ENCODE assay signal across 27 mouse cellular contexts in the genomic region with DNA sequence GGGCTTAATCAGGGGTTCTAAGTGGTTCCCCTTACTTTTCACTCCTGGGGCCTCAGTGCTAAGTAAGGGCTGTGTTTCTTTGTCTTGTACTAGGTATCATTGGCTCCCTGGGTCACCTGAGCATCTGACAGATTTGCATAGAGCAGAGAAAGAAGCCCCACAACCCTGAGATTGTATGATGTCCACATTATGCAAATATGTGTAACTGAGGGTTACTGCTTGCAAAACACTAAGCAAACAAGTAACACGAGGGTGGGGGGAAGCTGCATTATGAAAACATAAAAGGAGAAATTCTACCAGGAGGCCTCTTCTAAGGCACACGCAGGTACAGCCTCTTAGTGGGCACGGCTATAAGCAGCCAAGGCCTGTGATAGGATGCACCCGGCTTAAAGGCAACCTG. TPM values are rescaled to one million over a fixed set of nuclear protein-coding genes. Genes with fewer than 3 reads are reported as not detected.
DNase-seq lines count a peak whose midpoint lies in the region; ATAC-seq and TF ChIP-seq lines count a peak whose summit lies in the region.
"Had no signal": no experiment of that assay in that cellular context is flagged by ENCODE, and none has a peak within 500 bp of the region (broad histone marks: within the 10 kb centered on the region; RNA-seq: fewer than 3 reads in every experiment).

No protein-coding gene starts in this region.

- ATAC-seq in midbrain, postnatal 0 days (ENCODE audit: low FRiP score) = no peak
- ATAC-seq in megakaryocyte, adult 5-6 weeks (ENCODE audit: poor library complexity, severe bottlenecking) = peak; percentile 41
- no peak for ATAC-seq in hindbrain, postnatal 0 days
- ATAC-seq in forebrain, embryonic 12.5 days (ENCODE audit: low FRiP score) = no peak
- ATAC-seq: intestine, postnatal 0 days; Patski had no signal

- no peak for TF ChIP-seq CTCF in midbrain, postnatal 0 days (IDR thresholded peaks at IDR 0.05)
- TF ChIP-seq CTCF in hindbrain, postnatal 0 days (IDR thresholded peaks at IDR 0.05; ENCODE audit: low read depth) = no peak

- H3K36me3 ChIP-seq in midbrain, embryonic 10.5 days = peaks cover 21% of the 10 kb centered on the region; the same call in 1 of the 2 replicates
- H3K36me3 ChIP-seq in midbrain, postnatal 0 days (ENCODE audit: insufficient read depth, low read length) = no peaks in the 10 kb centered on the region
- H3K36me3 ChIP-seq in hindbrain, postnatal 0 days (ENCODE audit: insufficient read depth, low read length) = no peaks in the 10 kb centered on the region
- H3K36me3 ChIP-seq in forebrain, embryonic 12.5 days (replicated peaks) = 0 out of 2 replicates have a peak, but pooled peaks cover 7% of the 10 kb centered on the region

- H3K9me3 ChIP-seq in midbrain, embryonic 10.5 days (replicated peaks) = no peaks in the 10 kb centered on the region
- no peaks in the 10 kb centered on the region for H3K9me3 ChIP-seq in midbrain, postnatal 0 days (ENCODE audit: low read length)
- no peaks in the 10 kb centered on the region for H3K9me3 ChIP-seq in hindbrain, postnatal 0 days (ENCODE audit: low read length)
- H3K9me3 ChIP-seq in forebrain, embryonic 12.5 days = no peaks in the 10 kb centered on the region
- H3K9me3 ChIP-seq: embryonic facial prominence, embryonic 12.5 days; limb, embryonic 13.5 days; liver, embryonic 13.5 days had no signal

- H3K27ac ChIP-seq in midbrain, embryonic 10.5 days (replicated peaks) = 0 out of 2 replicates have a peak overlapping the region, but pooled peaks have one; percentile 17
- no peak overlapping the region for H3K27ac ChIP-seq in midbrain, postnatal 0 days (ENCODE audit: low read depth, low read length)
- H3K27ac ChIP-seq in hindbrain, postnatal 0 days = no peak overlapping the region
- H3K27ac ChIP-seq in forebrain, embryonic 12.5 days = no peak overlapping the region
- H3K27ac ChIP-seq: embryonic facial prominence, embryonic 12.5 days; hindbrain, embryonic 14.5 days; limb, embryonic 13.5 days; liver, embryonic 13.5 days had no signal

- no peak overlapping the region for H3K4me3 ChIP-seq in midbrain, embryonic 10.5 days
- no peak overlapping the region for H3K4me3 ChIP-seq in midbrain, postnatal 0 days (ENCODE audit: low read depth, low read length)
- H3K4me3 ChIP-seq in hindbrain, postnatal 0 days (ENCODE audit: low read length) = no peak overlapping the region
- no peak overlapping the region for H3K4me3 ChIP-seq in forebrain, embryonic 12.5 days (replicated peaks)
- H3K4me3 ChIP-seq: embryonic facial prominence, embryonic 12.5 days; limb, embryonic 13.5 days; liver, embryonic 13.5 days had no signal

- DNase-seq in midbrain, embryonic 10.5 days (ENCODE audit: low spot score) = no peak
- DNase-seq in midbrain, postnatal 0 days (ENCODE audit: low spot score) = no peak
- peak; percentile 72 for DNase-seq in CD4-positive helper T cell, adult 2 months (ENCODE audit: low read depth, low spot score)
- peak; percentile 32 for DNase-seq in T-cell, adult 2 months (ENCODE audit: low spot score)
- DNase-seq in adrenal gland, postnatal 14 days = no peak
- DNase-seq in hindbrain, postnatal 0 days (ENCODE audit: low spot score) = no peak
- DNase-seq: adrenal gland, adult 8-10 months; cerebellum, adult 2 months; cerebellum, postnatal 25 days; heart, adult 18-20 months; heart, postnatal 4 days; liver, embryonic 13.5 days; lung, embryonic 14.5 days; right cerebral cortex, postnatal 14 days had no signal

- WGBS in midbrain, embryonic 10.5 days = 87% methylated on average over 4 of the region's 4 CpGs
- 83% methylated on average over 4 of the region's 4 CpGs for WGBS in midbrain, postnatal 0 days
- WGBS in hindbrain, postnatal 0 days = 80% methylated on average over 4 of the region's 4 CpGs
- WGBS in forebrain, embryonic 12.5 days = 78% methylated on average over 4 of the region's 4 CpGs

- no peaks in the 10 kb centered on the region for H3K27me3 ChIP-seq in midbrain, embryonic 10.5 days (ENCODE audit: low read depth, poor library complexity, severe bottlenecking)
- H3K27me3 ChIP-seq in midbrain, postnatal 0 days (ENCODE audit: insufficient read depth, low read length) = no peaks in the 10 kb centered on the region
- no peaks in the 10 kb centered on the region for H3K27me3 ChIP-seq in hindbrain, postnatal 0 days (ENCODE audit: insufficient read depth, low read length)
- no peaks in the 10 kb centered on the region for H3K27me3 ChIP-seq in forebrain, embryonic 12.5 days
- H3K27me3 ChIP-seq: embryonic facial prominence, embryonic 12.5 days; limb, embryonic 13.5 days; liver, embryonic 13.5 days; Patski had no signal

- peaks cover 52% of the 10 kb centered on the region for H3K4me1 ChIP-seq in midbrain, embryonic 10.5 days
- peaks cover 2% of the 10 kb centered on the region; the same call in 1 of the 2 replicates for H3K4me1 ChIP-seq in midbrain, postnatal 0 days (ENCODE audit: insufficient read depth, low read length)
- no peaks in the 10 kb centered on the region for H3K4me1 ChIP-seq in hindbrain, postnatal 0 days (ENCODE audit: insufficient read depth, low read length)
- peaks cover 33% of the 10 kb centered on the region for H3K4me1 ChIP-seq in forebrain, embryonic 12.5 days

- H3K4me2 ChIP-seq in midbrain, postnatal 0 days (ENCODE audit: low read depth, low read length, poor library complexity, severe bottlenecking) = no peak overlapping the region
- no peak overlapping the region for H3K4me2 ChIP-seq in hindbrain, postnatal 0 days (ENCODE audit: low read depth, low read length)
- H3K4me2 ChIP-seq in forebrain, embryonic 12.5 days = no peak overlapping the region
- H3K4me2 ChIP-seq: embryonic facial prominence, embryonic 12.5 days; hindbrain, embryonic 14.5 days; limb, embryonic 13.5 days; liver, embryonic 13.5 days; lung, embryonic 14.5 days had no signal

- no peak overlapping the region for H3K9ac ChIP-seq in midbrain, postnatal 0 days (replicated peaks; ENCODE audit: low read length, poor library complexity, severe bottlenecking)
- no peak overlapping the region for H3K9ac ChIP-seq in hindbrain, postnatal 0 days (replicated peaks; ENCODE audit: low read length)
- no peak overlapping the region for H3K9ac ChIP-seq in forebrain, embryonic 12.5 days
- H3K9ac ChIP-seq: embryonic facial prominence, embryonic 12.5 days; hindbrain, embryonic 14.5 days; limb, embryonic 13.5 days; liver, embryonic 13.5 days; lung, embryonic 14.5 days had no signal

RNA-seq across cellular contexts. Expression of a gene that starts 3.8 kb away (rescaled TPM):
- 0.06 and 0.09 TPM in 2 replicates for polyA plus RNA-seq in midbrain, embryonic 10.5 days (2016; fragmentation: Nextera tagmentation; extraction: Ambion mirVana)
- 0.66 and 4.2 TPM in 2 replicates for total RNA-seq in midbrain, postnatal 0 days (2014; rRNA removed)
- 0.82 and 2.6 TPM in 2 replicates for polyA plus RNA-seq in midbrain, postnatal 0 days (2015; fragmentation: Nextera tagmentation; extraction: Ambion mirVana)
- 0.18 and 0.32 TPM in 2 replicates for total RNA-seq in megakaryocyte, adult 5-6 weeks (2015)
- total RNA-seq in megakaryocyte, adult 5-6 weeks (2017) = not detected in 2 replicates
- not detected in 2 replicates for total RNA-seq in adrenal gland, postnatal 14 days (2021)
- total RNA-seq in hindbrain, postnatal 0 days (2014; rRNA removed) = 1.8 and 2.8 TPM in 2 replicates
- polyA plus RNA-seq in hindbrain, postnatal 0 days (2015; fragmentation: Nextera tagmentation; extraction: Ambion mirVana) = 2.8 and 4.7 TPM in 2 replicates
- 0.22 and 0.37 TPM in 2 replicates for polyA plus RNA-seq in forebrain, embryonic 12.5 days (2016; fragmentation: Nextera tagmentation; extraction: Ambion mirVana)
- total RNA-seq: adrenal gland, adult 8-10 months; gastrocnemius, adult 8-10 months; heart, postnatal 4 days had no signal

RNA-seq across cellular contexts. Expression of a gene that starts 3.8 kb away (rescaled TPM):
- 21.7 and 22.9 TPM in 2 replicates for polyA plus RNA-seq in midbrain, embryonic 10.5 days (2016; fragmentation: Nextera tagmentation; extraction: Ambion mirVana)
- 2.7 and 3.5 TPM in 2 replicates for total RNA-seq in midbrain, postnatal 0 days (2014; rRNA removed)
- polyA plus RNA-seq in midbrain, postnatal 0 days (2015; fragmentation: Nextera tagmentation; extraction: Ambion mirVana) = 1.4 and 1.5 TPM in 2 replicates
- total RNA-seq in megakaryocyte, adult 5-6 weeks (2015) = 14.8 and 18.9 TPM in 2 replicates
- total RNA-seq in megakaryocyte, adult 5-6 weeks (2017) = 28.4 and 28.9 TPM in 2 replicates
- total RNA-seq in adrenal gland, postnatal 14 days (2021) = 12.9 and 14.6 TPM in 2 replicates
- total RNA-seq in hindbrain, postnatal 0 days (2014; rRNA removed) = 6.6 and 7.2 TPM in 2 replicates
- 2.7 and 3.1 TPM in 2 replicates for polyA plus RNA-seq in hindbrain, postnatal 0 days (2015; fragmentation: Nextera tagmentation; extraction: Ambion mirVana)
- polyA plus RNA-seq in forebrain, embryonic 12.5 days (2016; fragmentation: Nextera tagmentation; extraction: Ambion mirVana) = 17.9 and 19.8 TPM in 2 replicates

RNA-seq across cellular contexts. Expression of a gene that starts 22.2 kb away (rescaled TPM):
- 0.07 and 0.19 TPM in 2 replicates for polyA plus RNA-seq in midbrain, embryonic 10.5 days (2016; fragmentation: Nextera tagmentation; extraction: Ambion mirVana)
- 0.38 and 1.2 TPM in 2 replicates for total RNA-seq in midbrain, postnatal 0 days (2014; rRNA removed)
- polyA plus RNA-seq in midbrain, postnatal 0 days (2015; fragmentation: Nextera tagmentation; extraction: Ambion mirVana) = 0.54 and 0.91 TPM in 2 replicates
- not detected in 2 replicates for total RNA-seq in megakaryocyte, adult 5-6 weeks (2015)
- not detected in 2 replicates for total RNA-seq in megakaryocyte, adult 5-6 weeks (2017)
- total RNA-seq in adrenal gland, postnatal 14 days (2021) = not detected in 2 replicates
- total RNA-seq in hindbrain, postnatal 0 days (2014; rRNA removed) = 0.26 TPM in 1 of 2 replicates, not detected in the other
- 0.68 TPM in 2 replicates for polyA plus RNA-seq in hindbrain, postnatal 0 days (2015; fragmentation: Nextera tagmentation; extraction: Ambion mirVana)
- 0.09 and 0.10 TPM in 2 replicates for polyA plus RNA-seq in forebrain, embryonic 12.5 days (2016; fragmentation: Nextera tagmentation; extraction: Ambion mirVana)
- total RNA-seq: ES-E14; gastrocnemius, adult 8-10 months; megakaryocyte-erythroid progenitor cell, adult 5-6 weeks had no signal
- polyA plus RNA-seq: C2C12; embryonic facial prominence, embryonic 12.5 days; forebrain, embryonic 11.5 days; intestine, postnatal 0 days; kidney, embryonic 14.5 days; limb, embryonic 13.5 days; liver, embryonic 13.5 days; lung, embryonic 14.5 days; Patski had no signal

RNA-seq across cellular contexts. Expression of a gene that starts 49.9 kb away (rescaled TPM):
- 1.4 and 1.6 TPM in 2 replicates for polyA plus RNA-seq in midbrain, embryonic 10.5 days (2016; fragmentation: Nextera tagmentation; extraction: Ambion mirVana)
- 0.16 and 0.66 TPM in 2 replicates for total RNA-seq in midbrain, postnatal 0 days (2014; rRNA removed)
- 1.1 TPM in 2 replicates for polyA plus RNA-seq in midbrain, postnatal 0 days (2015; fragmentation: Nextera tagmentation; extraction: Ambion mirVana)
- total RNA-seq in megakaryocyte, adult 5-6 weeks (2015) = not detected in 2 replicates
- total RNA-seq in megakaryocyte, adult 5-6 weeks (2017) = not detected in 2 replicates
- 3.3 and 3.5 TPM in 2 replicates for total RNA-seq in adrenal gland, postnatal 14 days (2021)
- total RNA-seq in hindbrain, postnatal 0 days (2014; rRNA removed) = 0.26 and 0.29 TPM in 2 replicates
- 0.89 and 1.6 TPM in 2 replicates for polyA plus RNA-seq in hindbrain, postnatal 0 days (2015; fragmentation: Nextera tagmentation; extraction: Ambion mirVana)
- polyA plus RNA-seq in forebrain, embryonic 12.5 days (2016; fragmentation: Nextera tagmentation; extraction: Ambion mirVana) = 0.95 and 1.3 TPM in 2 replicates

Comparison
In these comparisons a context has a peak if more than half of its experiments do, and no peak if none do; other contexts are left out.
1. DNase-seq: peak in CD4-positive helper T cell, adult 2 months (single experiment) and T-cell, adult 2 months (single experiment); none in midbrain, embryonic 10.5 days (single experiment), midbrain, postnatal 0 days (single experiment), adrenal gland, postnatal 14 days (single experiment) and hindbrain, postnatal 0 days (single experiment).